Mouse (Mus musculus) olfactory bulb, adult 2 months (tissue): ENCODE measurements around the gene Thop1.

ENCODE experiments used
- CTCF ChIP-seq: fragments of 200-500 bp; IDR thresholded peaks from 2 replicates; pipeline ENCODE4 v1.5.1; 2012; ENCODE audit warnings: low read depth, mild to moderate bottlenecking, low read length, moderate library complexity; ENCODE audit not compliant: insufficient read depth
- POLR2A ChIP-seq: fragments of 200-500 bp; IDR thresholded peaks from 2 replicates; pipeline ENCODE4 v1.6.1; 2012; ENCODE audit warnings: mild to moderate bottlenecking, low read depth, low read length, moderate library complexity; ENCODE audit not compliant: insufficient read depth

- no peak for TF ChIP-seq POLR2A
- TF ChIP-seq CTCF: no peak
These were observed 19.4 kb downstream of the Thop1 start for GRCm38 (mm10) chr10:81089216-81089615.
